Mouse (Mus musculus): Measurements from ENCODE around the gene Myl9.

Gene Myl9

GRCm38 (mm10) chr2:156774738-156775454 lies at the start of gene Myl9:
Gene Myl9, plus strand, starts transcription at chr2:156775420.
- peak; percentile 55 for DNase-seq (ENCODE audit: low spot score)

GRCm38 (mm10) chr2:156726344-156726743 lies 48.9 kb upstream of the Myl9 start:
- no peak for DNase-seq (ENCODE audit: low spot score)

- peak; percentile 37 for DNase-seq (ENCODE audit: low spot score)
Observed at GRCm38 (mm10) chr2:156726878-156727277, 48.3 kb upstream of the Myl9 start.

GRCm38 (mm10) chr2:156729537-156730469 lies 45.4 kb upstream of the Myl9 start:
- no peak for DNase-seq (ENCODE audit: low spot score)

GRCm38 (mm10) chr2:156730501-156730921 lies 44.7 kb upstream of the Myl9 start:
- DNase-seq (ENCODE audit: low spot score), result no peak

GRCm38 (mm10) chr2:156731592-156731991 lies 43.6 kb upstream of the Myl9 start:
- DNase-seq (ENCODE audit: low spot score), result no peak

GRCm38 (mm10) chr2:156732109-156732508 lies 43.1 kb upstream of the Myl9 start:
- peak; percentile 73 for DNase-seq (ENCODE audit: low spot score)

GRCm38 (mm10) chr2:156735761-156736335 lies 39.4 kb upstream of the Myl9 start:
- DNase-seq (ENCODE audit: low spot score), result no peak

GRCm38 (mm10) chr2:156736846-156737245 lies 38.4 kb upstream of the Myl9 start:
- DNase-seq (ENCODE audit: low spot score), result peak; percentile 35

GRCm38 (mm10) chr2:156737976-156738375 lies 37.2 kb upstream of the Myl9 start:
- DNase-seq (ENCODE audit: low spot score), result peak; percentile 87

GRCm38 (mm10) chr2:156741265-156741664 lies 34.0 kb upstream of the Myl9 start:
- no peak for DNase-seq (ENCODE audit: low spot score)

GRCm38 (mm10) chr2:156741998-156742397 lies 33.2 kb upstream of the Myl9 start:
- DNase-seq (ENCODE audit: low spot score), result no peak

- no peak for DNase-seq (ENCODE audit: low spot score)
Observed at GRCm38 (mm10) chr2:156743248-156743647, 32.0 kb upstream of the Myl9 start.

GRCm38 (mm10) chr2:156744414-156744813 lies 30.8 kb upstream of the Myl9 start:
- DNase-seq (ENCODE audit: low spot score), result no peak

- no peak for DNase-seq (ENCODE audit: low spot score)
Observed at GRCm38 (mm10) chr2:156747315-156747714, 27.9 kb upstream of the Myl9 start.

- DNase-seq (ENCODE audit: low spot score), result no peak
Observed at GRCm38 (mm10) chr2:156749687-156750086, 25.5 kb upstream of the Myl9 start.

- DNase-seq (ENCODE audit: low spot score), result no peak
Observed at GRCm38 (mm10) chr2:156756937-156757336, 18.3 kb upstream of the Myl9 start.

GRCm38 (mm10) chr2:156760843-156761505 lies 14.2 kb upstream of the Myl9 start:
- DNase-seq (ENCODE audit: low spot score), result no peak

- DNase-seq (ENCODE audit: low spot score), result no peak
Observed at GRCm38 (mm10) chr2:156761521-156762278, 13.5 kb upstream of the Myl9 start.

- no peak for DNase-seq (ENCODE audit: low spot score)
Observed at GRCm38 (mm10) chr2:156762499-156762898, 12.7 kb upstream of the Myl9 start.

GRCm38 (mm10) chr2:156763101-156763500 lies 12.1 kb upstream of the Myl9 start:
- peak; percentile 89 for DNase-seq (ENCODE audit: low spot score)
